Mouse (Mus musculus) forebrain, embryonic 12.5 days (tissue): ENCODE measurements around the gene Mamstr. TPM values are rescaled to one million over a fixed set of nuclear protein-coding genes. Genes with fewer than 3 reads are reported as not detected.

Experiments used
- ATAC-seq: fragments of 200-750 bp; cut with Nextera tagmentation; 2 replicates; pipeline ENCODE4 v1.8.0; 2017; ENCODE audit warnings: moderate TSS enrichment; ENCODE audit not compliant: low FRiP score
- H3K27ac ChIP-seq: fragments of 300-500 bp; sonication (generic); 2 replicates; pipeline ENCODE4 v1.5.1; 2016; ENCODE audit warnings: mild to moderate bottlenecking
- H3K27me3 ChIP-seq: fragments of 300-500 bp; sonication (generic); 2 replicates; pipeline ENCODE4 v1.6.1; 2016; ENCODE audit warnings: mild to moderate bottlenecking
- H3K36me3 ChIP-seq: fragments of 300-500 bp; sonication (generic); replicated peaks from 2 replicates; pipeline ENCODE4 v1.6.1; 2016; ENCODE audit warnings: mild to moderate bottlenecking
- H3K4me1 ChIP-seq: fragments of 300-500 bp; sonication (generic); 2 replicates; pipeline ENCODE4 v1.6.1; 2016
- H3K4me2 ChIP-seq: fragments of 300-500 bp; sonication (generic); 2 replicates; pipeline ENCODE4 v1.6.1; 2016; ENCODE audit warnings: mild to moderate bottlenecking, moderate library complexity
- H3K4me3 ChIP-seq: fragments of 300-500 bp; sonication (generic); replicated peaks from 2 replicates; pipeline ENCODE4 v1.5.1; 2016; ENCODE audit warnings: mild to moderate bottlenecking
- H3K9ac ChIP-seq: fragments of 300-500 bp; sonication (generic); 2 replicates; pipeline ENCODE4 v1.6.1; 2016; ENCODE audit warnings: mild to moderate bottlenecking
- H3K9me3 ChIP-seq: fragments of 300-500 bp; sonication (generic); 2 replicates; pipeline ENCODE4 v1.6.1; 2016
- WGBS: fragments of 180-500 bp; shearing (Covaris S2); methylation state at CpG from one replicate; pipeline ENCODE4 v1.1.7; 2016; 5-methylcytosine and 5-hydroxymethylcytosine counted together
- polyA plus RNA-seq: library from polyadenylated mRNA; unstranded; fragments of >200 nt; fragmentation: Nextera tagmentation; extraction: Ambion mirVana; gene quantifications from 2 replicates; pipeline ENCODE4 v1.2.1, GENCODE M21; 2016

The Mamstr gene
- polyA plus RNA-seq, 1 experiment from 2014 or later = 3.1 TPM

GRCm38 (mm10) chr7:45666161-45666560 is 26.4 kb downstream of the Mamstr start, which contains the start of gene Fut2:
Gene Fut2 (minus strand): TSS chr7:45666394.
- H3K4me2 ChIP-seq = no peak within 1 kb of the TSS
- H3K36me3 ChIP-seq = no peaks in the 10 kb centered on the region
- no peak within 1 kb of the TSS for H3K27ac ChIP-seq
- ATAC-seq = no peak
- no peak within 1 kb of the TSS for H3K4me3 ChIP-seq
- H3K9ac ChIP-seq = no peak within 1 kb of the TSS
- H3K27me3 ChIP-seq = peaks cover 4% of the 10 kb centered on the region; the same call in 1 of the 2 replicates
- 86% methylated on average over 7 of the region's 7 CpGs for WGBS
- H3K4me1 ChIP-seq = no peaks in the 10 kb centered on the region
- H3K9me3 ChIP-seq = no peaks in the 10 kb centered on the region

- Histone ChIP-seq H3K4me3 (no peak overlapping the region), H3K4me2 (no peak overlapping the region), H3K36me3 (no peaks in the 10 kb centered on the region), H3K9me3 (no peaks in the 10 kb centered on the region), H3K4me1 (no peaks in the 10 kb centered on the region), H3K27me3 (peaks cover 4% of the 10 kb centered on the region; the same call in 1 of the 2 replicates), H3K27ac (no peak overlapping the region), H3K9ac (no peak overlapping the region)
- no peak for ATAC-seq
- 64% methylated on average over 14 of the region's 14 CpGs for WGBS
Measured at GRCm38 (mm10) chr7:45667761-45668160, 28.0 kb downstream of the Mamstr start.

- no peak overlapping the region for H3K4me3 ChIP-seq
- 97% methylated on average over 9 of the region's 9 CpGs for WGBS
- no peaks in the 10 kb centered on the region for H3K36me3 ChIP-seq
- no peaks in the 10 kb centered on the region for H3K4me1 ChIP-seq
- no peak overlapping the region for H3K27ac ChIP-seq
- H3K9ac ChIP-seq = no peak overlapping the region
- no peak overlapping the region for H3K4me2 ChIP-seq
- H3K27me3 ChIP-seq = 0 out of 2 replicates have a peak, but pooled peaks cover 5% of the 10 kb centered on the region
- no peaks in the 10 kb centered on the region for H3K9me3 ChIP-seq
- ATAC-seq = no peak
Measured at GRCm38 (mm10) chr7:45668921-45669320, 29.1 kb downstream of the Mamstr start.

- H3K27ac ChIP-seq = no peak overlapping the region
- H3K27me3 ChIP-seq = peaks cover 10% of the 10 kb centered on the region; the same call in 1 of the 2 replicates
- H3K9ac ChIP-seq = no peak overlapping the region
- H3K4me3 ChIP-seq = no peak overlapping the region
- 86% methylated on average over 7 of the region's 7 CpGs for WGBS
- ATAC-seq = no peak
- peaks cover 5% of the 10 kb centered on the region for H3K4me1 ChIP-seq
- H3K4me2 ChIP-seq = no peak overlapping the region
- no peaks in the 10 kb centered on the region for H3K36me3 ChIP-seq
- no peaks in the 10 kb centered on the region for H3K9me3 ChIP-seq
Measured at GRCm38 (mm10) chr7:45677627-45678295, 38.0 kb downstream of the Mamstr start.

GRCm38 (mm10) chr7:45678513-45678912 is 38.7 kb downstream of the Mamstr start:
- Histone ChIP-seq H3K9ac (no peak overlapping the region), H3K4me2 (no peak overlapping the region), H3K36me3 (no peaks in the 10 kb centered on the region), H3K4me1 (peaks cover 9% of the 10 kb centered on the region), H3K9me3 (no peaks in the 10 kb centered on the region), H3K27ac (no peak overlapping the region), H3K27me3 (peaks cover 9% of the 10 kb centered on the region; the same call in 1 of the 2 replicates), H3K4me3 (no peak overlapping the region)
- WGBS = 94% methylated on average over 14 of the region's 14 CpGs
- no peak for ATAC-seq

GRCm38 (mm10) chr7:45679966-45680621 is 40.3 kb downstream of the Mamstr start:
- Histone ChIP-seq H3K4me2 (no peak overlapping the region), H3K9me3 (no peaks in the 10 kb centered on the region), H3K4me1 (peaks cover 9% of the 10 kb centered on the region), H3K9ac (no peak overlapping the region), H3K4me3 (no peak overlapping the region), H3K36me3 (no peaks in the 10 kb centered on the region), H3K27me3 (peaks cover 12% of the 10 kb centered on the region), H3K27ac (no peak overlapping the region)
- no peak for ATAC-seq
- 68% methylated on average over 14 of the region's 14 CpGs for WGBS

GRCm38 (mm10) chr7:45681046-45681736 is 41.4 kb downstream of the Mamstr start:
- H3K4me2 ChIP-seq = no peak overlapping the region
- H3K27ac ChIP-seq = no peak overlapping the region
- no peak for ATAC-seq
- no peaks in the 10 kb centered on the region for H3K36me3 ChIP-seq
- peaks cover 13% of the 10 kb centered on the region for H3K4me1 ChIP-seq
- WGBS = 91% methylated on average over 8 of the region's 8 CpGs
- no peaks in the 10 kb centered on the region for H3K9me3 ChIP-seq
- H3K4me3 ChIP-seq = no peak overlapping the region
- H3K27me3 ChIP-seq = peaks cover 20% of the 10 kb centered on the region
- no peak overlapping the region for H3K9ac ChIP-seq

- Histone ChIP-seq H3K36me3 (no peaks in the 10 kb centered on the region), H3K9ac (no peak overlapping the region; the same call in 1 of the 2 replicates), H3K4me2 (peak overlapping the region; percentile 42), H3K4me3 (peak overlapping the region; percentile 21), H3K4me1 (peaks cover 15% of the 10 kb centered on the region), H3K27me3 (peaks cover 21% of the 10 kb centered on the region), H3K9me3 (no peaks in the 10 kb centered on the region), H3K27ac (peak overlapping the region; percentile 71)
- WGBS = 29% methylated on average over 14 of the region's 14 CpGs
- ATAC-seq = peak; percentile 87
Measured at GRCm38 (mm10) chr7:45682144-45683126, 42.7 kb downstream of the Mamstr start.

- Histone ChIP-seq H3K36me3 (no peaks in the 10 kb centered on the region), H3K9me3 (no peaks in the 10 kb centered on the region), H3K27me3 (peaks cover 21% of the 10 kb centered on the region), H3K9ac (no peak within 1 kb of the TSS), H3K27ac (no peak within 1 kb of the TSS), H3K4me2 (no peak within 1 kb of the TSS), H3K4me3 (peak within 1 kb of the TSS; percentile 21; the same call in 1 of the 2 replicates), H3K4me1 (peaks cover 15% of the 10 kb centered on the region)
- ATAC-seq = no peak
- WGBS = 73% methylated on average over 7 of the region's 7 CpGs
Measured at GRCm38 (mm10) chr7:45683396-45684050, 43.7 kb downstream of the Mamstr start, which contains the start of gene Ntn5. Gene Ntn5 (plus strand): TSS chr7:45684022.

GRCm38 (mm10) chr7:45685811-45686210 is 46.0 kb downstream of the Mamstr start:
- peaks cover 25% of the 10 kb centered on the region for H3K27me3 ChIP-seq
- H3K4me3 ChIP-seq = no peak overlapping the region
- no peak overlapping the region for H3K9ac ChIP-seq
- no peak overlapping the region for H3K4me2 ChIP-seq
- H3K27ac ChIP-seq = no peak overlapping the region
- H3K4me1 ChIP-seq = peaks cover 15% of the 10 kb centered on the region
- no peak for ATAC-seq
- no peaks in the 10 kb centered on the region for H3K36me3 ChIP-seq
- H3K9me3 ChIP-seq = no peaks in the 10 kb centered on the region
- WGBS = 67% methylated on average over 10 of the region's 10 CpGs

- WGBS = 83% methylated on average over 3 of the region's 3 CpGs
- ATAC-seq = no peak
- H3K9me3 ChIP-seq = no peaks in the 10 kb centered on the region
- no peak overlapping the region for H3K4me2 ChIP-seq
- H3K4me1 ChIP-seq = peaks cover 15% of the 10 kb centered on the region
- H3K27me3 ChIP-seq = peaks cover 25% of the 10 kb centered on the region
- H3K27ac ChIP-seq = no peak overlapping the region
- no peaks in the 10 kb centered on the region for H3K36me3 ChIP-seq
- H3K9ac ChIP-seq = no peak overlapping the region
- H3K4me3 ChIP-seq = no peak overlapping the region
Measured at GRCm38 (mm10) chr7:45686841-45687240, 47.1 kb downstream of the Mamstr start.
